Mouse (Mus musculus) neural tube, embryonic 10.5 days (tissue): ENCODE results near the gene Sva.

Experiments
- DNase-seq: peaks from one replicate; pipeline ENCODE4 v3.0.0-alpha.2; 2017; ENCODE audit warnings: low spot score; ENCODE audit errors: extremely low spot score

Sva gene

GRCm38 (mm10) chr6:42038094-42038493 is at the start of gene Sva:
TSS of gene Sva (plus strand) at chr6:42038394.
- DNase-seq = no peak
